19 mouse cellular contexts compared by ENCODE assay signal in the genomic region with DNA sequence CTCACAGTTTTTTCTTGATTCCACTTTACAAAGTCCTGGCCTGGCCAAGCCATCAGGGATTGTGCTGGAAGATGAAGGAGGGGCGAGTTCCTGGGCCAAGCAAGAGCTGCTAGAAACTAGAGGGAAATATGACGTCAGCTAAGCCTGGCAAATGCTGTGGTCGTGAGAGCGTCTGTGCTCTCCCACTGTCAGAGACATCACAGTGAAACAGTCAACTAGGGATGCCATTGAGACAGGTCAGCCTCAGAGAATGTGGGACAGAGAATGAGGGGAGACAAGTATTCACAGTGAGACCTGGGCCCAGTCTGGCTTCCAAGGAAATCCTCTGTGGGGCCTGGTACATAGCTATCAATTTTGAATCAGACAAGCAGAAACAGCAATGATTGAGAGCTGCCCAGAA.
DNase-seq lines count a peak whose midpoint lies in the region; ATAC-seq lines count a peak whose summit lies in the region.
"Had no signal": no experiment of that assay in that cellular context is flagged by ENCODE, and none has a peak within 500 bp of the region (broad histone marks: within the 10 kb centered on the region; RNA-seq: fewer than 3 reads in every experiment).

No protein-coding gene starts in this region.

- DNase-seq in heart, adult 11 months: peak; percentile 55
- DNase-seq in heart, postnatal 36 days: no peak
- DNase-seq in hindbrain, embryonic 10.5 days (ENCODE audit: low spot score): no peak
- peak; percentile 27 for DNase-seq in lung, postnatal 10 days
- no peak for DNase-seq in lung, postnatal 36 days
- peak; percentile 7 for DNase-seq in skeletal muscle tissue, adult 2 months (ENCODE audit: low read depth, low spot score)
- DNase-seq: adrenal gland, postnatal 10 days; B cell, adult 2 months; cerebellum, adult 11-12 months; cerebellum, adult 9-10 months; cerebellum, postnatal 25 days; gastrocnemius, postnatal 36 days; heart, adult 2 months had no signal

- H3K27ac ChIP-seq in hindbrain, embryonic 12.5 days: 0 out of 2 replicates have a peak overlapping the region, but pooled peaks have one; percentile 7
- H3K27ac ChIP-seq in hindbrain, embryonic 10.5 days: no peak overlapping the region
- H3K27ac ChIP-seq: embryonic facial prominence, embryonic 12.5 days; forebrain, embryonic 15.5 days; heart, adult 2 months; hindbrain, embryonic 15.5 days had no signal

- no peaks in the 10 kb centered on the region for H3K27me3 ChIP-seq in hindbrain, embryonic 12.5 days
- peaks cover 3% of the 10 kb centered on the region; the same call in 1 of the 2 replicates for H3K27me3 ChIP-seq in hindbrain, embryonic 10.5 days (ENCODE audit: insufficient read depth, poor library complexity, severe bottlenecking)
- H3K27me3 ChIP-seq: forebrain, embryonic 15.5 days; hindbrain, embryonic 15.5 days had no signal

- whole genome bisulfite sequencing in hindbrain, embryonic 12.5 days: 77% methylated on average over 4 of the region's 4 CpGs
- WGBS in hindbrain, embryonic 10.5 days: 74% methylated on average over 4 of the region's 4 CpGs

- H3K4me1 ChIP-seq in hindbrain, embryonic 12.5 days: peaks cover 15% of the 10 kb centered on the region
- peaks cover 15% of the 10 kb centered on the region for H3K4me1 ChIP-seq in hindbrain, embryonic 10.5 days (replicated peaks)

- H3K9ac ChIP-seq in hindbrain, embryonic 12.5 days: no peak overlapping the region
- H3K9ac ChIP-seq: embryonic facial prominence, embryonic 12.5 days; forebrain, embryonic 15.5 days; hindbrain, embryonic 15.5 days had no signal

- ATAC-seq in hindbrain, embryonic 12.5 days (ENCODE audit: low FRiP score): no peak
- ATAC-seq: CD4-positive, CD25-positive, alpha-beta regulatory T cell, adult 4 months; forebrain, embryonic 15.5 days had no signal

- H3K9me3 ChIP-seq in hindbrain, embryonic 12.5 days (replicated peaks): no peaks in the 10 kb centered on the region
- H3K9me3 ChIP-seq in hindbrain, embryonic 10.5 days: no peaks in the 10 kb centered on the region
- H3K9me3 ChIP-seq: embryonic facial prominence, embryonic 12.5 days; forebrain, embryonic 15.5 days; hindbrain, embryonic 15.5 days had no signal

- H3K36me3 ChIP-seq in hindbrain, embryonic 12.5 days: no peaks in the 10 kb centered on the region
- no peaks in the 10 kb centered on the region for H3K36me3 ChIP-seq in hindbrain, embryonic 10.5 days
- H3K36me3 ChIP-seq: embryonic facial prominence, embryonic 12.5 days; forebrain, embryonic 15.5 days; G1E; hindbrain, embryonic 15.5 days had no signal

- H3K4me2 ChIP-seq in hindbrain, embryonic 12.5 days (replicated peaks): no peak overlapping the region
- H3K4me2 ChIP-seq: embryonic facial prominence, embryonic 12.5 days; forebrain, embryonic 15.5 days; hindbrain, embryonic 15.5 days had no signal

- no peak overlapping the region for H3K4me3 ChIP-seq in hindbrain, embryonic 12.5 days
- H3K4me3 ChIP-seq in hindbrain, embryonic 10.5 days: no peak overlapping the region
- H3K4me3 ChIP-seq: embryonic facial prominence, embryonic 12.5 days; forebrain, embryonic 15.5 days; heart, adult 2 months; hindbrain, embryonic 15.5 days had no signal

- intact Hi-C loops in heart, postnatal 36 days (cut with DNase I): no loop called here

Comparison
In these comparisons a context has a peak if more than half of its experiments do, and no peak if none do; other contexts are left out.
1. DNase-seq: peak in heart, adult 11 months (single experiment), lung, postnatal 10 days (single experiment) and skeletal muscle tissue, adult 2 months (single experiment); none in heart, postnatal 36 days (0 of 2), hindbrain, embryonic 10.5 days (single experiment) and lung, postnatal 36 days (single experiment).